Mouse (Mus musculus) stomach, postnatal 0 days (tissue): ENCODE results near the gene Stam2.

ENCODE experiments used
- CTCF ChIP-seq: IDR thresholded peaks from 2 replicates; pipeline ENCODE4 v1.5.1; 2016; ENCODE audit warnings: antibody characterized with exemption, low read depth, mild to moderate bottlenecking, moderate library complexity
- EP300 ChIP-seq: optimal IDR thresholded peaks from 2 replicates; pipeline ENCODE3; 2016; ENCODE audit warnings: antibody characterized with exemption

DNA sequence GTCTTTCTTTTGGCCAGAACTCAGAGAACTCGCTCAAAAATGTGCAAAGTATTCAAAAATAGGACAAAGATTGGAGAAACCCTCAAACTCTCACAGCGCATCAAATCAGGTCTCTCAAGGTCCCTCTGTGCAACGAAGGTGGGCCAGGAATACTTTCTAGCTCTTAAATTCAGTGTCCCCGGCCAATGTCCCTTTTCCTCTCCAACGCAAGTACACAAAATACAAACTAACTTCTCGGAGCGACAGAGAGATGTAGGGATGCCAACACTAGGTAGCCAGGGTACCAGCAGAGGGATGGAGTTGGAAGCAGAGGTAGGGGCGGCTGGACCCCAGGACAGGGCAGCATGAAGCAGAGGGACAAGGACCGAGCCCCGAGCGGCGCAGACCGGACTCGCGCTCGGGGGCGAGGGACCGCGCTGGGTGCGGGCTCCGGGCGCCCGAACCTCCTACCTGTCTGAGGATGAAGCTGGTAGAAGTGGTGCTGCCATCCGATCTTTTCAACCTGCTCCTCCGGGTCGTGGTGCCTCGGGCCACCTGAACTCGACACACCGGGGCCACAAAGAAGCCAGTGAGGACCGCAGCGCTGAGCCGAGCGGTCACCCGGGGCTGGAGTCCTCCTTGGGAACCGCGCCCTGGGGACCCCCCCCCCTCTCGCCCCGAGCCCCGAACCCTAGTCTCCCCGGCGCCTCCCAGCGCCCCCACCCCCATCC lies 66.6 kb downstream of the Stam2 start:
- TF ChIP-seq CTCF (no peak), EP300 (no peak)
